ENCODE assay signal across 22 mouse cellular contexts in genomic region chr4:48131606-48132005, GRCm38 (mm10).
"Had no signal": no experiment of that assay in that cellular context is flagged by ENCODE, and none has a peak within 500 bp of the region (broad histone marks: within the 10 kb centered on the region; RNA-seq: fewer than 3 reads in every experiment).

No protein-coding gene starts in this region.

- H3K9ac ChIP-seq: heart, embryonic 12.5 days; hindbrain, embryonic 13.5 days; hindbrain, embryonic 15.5 days; kidney, embryonic 15.5 days; limb, embryonic 12.5 days; liver, embryonic 12.5 days had no signal

- H3K27ac ChIP-seq: heart, embryonic 10.5 days; hindbrain, embryonic 13.5 days; hindbrain, embryonic 15.5 days; hindbrain, postnatal 0 days; kidney, embryonic 15.5 days; kidney, postnatal 0 days; left cerebral cortex, adult 2 months; limb, embryonic 10.5 days; limb, embryonic 12.5 days; liver, embryonic 12.5 days had no signal

- H3K4me2 ChIP-seq: heart, embryonic 12.5 days; hindbrain, embryonic 13.5 days; hindbrain, embryonic 15.5 days; kidney, embryonic 15.5 days; limb, embryonic 12.5 days; liver, embryonic 12.5 days had no signal

- H3K9me3 ChIP-seq: heart, embryonic 10.5 days; heart, embryonic 12.5 days; hindbrain, embryonic 13.5 days; hindbrain, embryonic 15.5 days; kidney, embryonic 15.5 days; limb, embryonic 10.5 days; limb, embryonic 12.5 days; liver, embryonic 12.5 days had no signal

- DNase-seq: gastrocnemius, postnatal 14 days; gastrocnemius, postnatal 36 days; heart, adult 18-20 months; heart, postnatal 10 days; heart, postnatal 4 days; kidney, adult 11 months; kidney, adult 2 months; kidney, adult 9 months; kidney, postnatal 14 days; kidney, postnatal 36 days had no signal

- H3K27me3 ChIP-seq: heart, embryonic 12.5 days; hindbrain, embryonic 13.5 days; hindbrain, embryonic 15.5 days; kidney, embryonic 15.5 days; limb, embryonic 12.5 days; liver, embryonic 12.5 days had no signal

- H3K4me3 ChIP-seq: heart, embryonic 10.5 days; heart, embryonic 12.5 days; hindbrain, embryonic 13.5 days; hindbrain, embryonic 15.5 days; kidney, embryonic 15.5 days; left cerebral cortex, adult 2 months; limb, embryonic 10.5 days; limb, embryonic 12.5 days; liver, embryonic 12.5 days had no signal

- ATAC-seq: hindbrain, postnatal 0 days; intestine, embryonic 16.5 days; liver, embryonic 12.5 days had no signal

- H3K4me1 ChIP-seq: heart, embryonic 10.5 days; heart, embryonic 12.5 days; hindbrain, embryonic 13.5 days; hindbrain, embryonic 15.5 days; kidney, embryonic 15.5 days; limb, embryonic 10.5 days; limb, embryonic 12.5 days had no signal
